Mouse (Mus musculus): Measurements from ENCODE around the gene Duox1. TPM values are rescaled to one million over a fixed set of nuclear protein-coding genes. Genes with fewer than 3 reads are reported as not detected.
"Not testable (repeated sequence)": the region's sequence is repeated elsewhere in the genome, so short reads cannot be mapped to it uniquely, and the experiment has no call there.

Duox1 gene
- polyA plus RNA-seq, 1 experiment: not detected

DNA sequence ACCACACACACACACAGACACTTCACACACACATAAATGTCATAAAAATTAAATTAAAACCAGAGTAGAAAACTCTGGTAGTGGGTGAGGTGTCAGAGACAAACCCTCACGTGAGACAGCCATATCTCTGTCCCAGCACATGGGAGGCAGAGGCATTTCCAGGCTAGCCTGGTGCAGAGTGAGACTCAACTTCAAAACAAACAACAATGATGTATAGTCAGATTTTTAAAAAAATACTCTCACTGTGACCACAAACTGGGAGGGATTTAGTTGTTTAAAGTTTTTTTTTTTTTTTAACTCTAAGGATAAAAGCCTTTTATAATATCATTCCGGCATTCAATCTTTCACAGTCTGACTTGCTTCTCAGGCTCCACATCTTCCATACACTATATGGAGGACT lies 9.9 kb downstream of the Duox1 start:
- Histone ChIP-seq H3K36me3 (ENCODE audit: control insufficient read depth, insufficient read depth, low read length) (no peaks in the 10 kb centered on the region), H3K4me1 (ENCODE audit: control insufficient read depth, insufficient read depth, insufficient read length) (no peaks in the 10 kb centered on the region), H3K4me3 (ENCODE audit: extremely low read depth, insufficient read depth, insufficient read length) (no peak overlapping the region), H3K27me3 (ENCODE audit: control insufficient read depth, insufficient read depth, low read length) (no peaks in the 10 kb centered on the region), H3K27ac (ENCODE audit: insufficient read depth, low read length) (no peak overlapping the region)
- 79% methylated on average over 2 of the region's 2 CpGs for WGBS
- TF ChIP-seq POLR2A (IDR thresholded peaks at IDR 0.05; ENCODE audit: low read depth, low read length): no peak
- TF ChIP-seq CTCF (IDR thresholded peaks at IDR 0.05; ENCODE audit: extremely low read depth, insufficient read depth, insufficient read length, insufficient replicate concordance): no peak
- DNase-seq (ENCODE audit: low read depth in 1 of 2, low spot score in 2 of 2): no peak

DNA sequence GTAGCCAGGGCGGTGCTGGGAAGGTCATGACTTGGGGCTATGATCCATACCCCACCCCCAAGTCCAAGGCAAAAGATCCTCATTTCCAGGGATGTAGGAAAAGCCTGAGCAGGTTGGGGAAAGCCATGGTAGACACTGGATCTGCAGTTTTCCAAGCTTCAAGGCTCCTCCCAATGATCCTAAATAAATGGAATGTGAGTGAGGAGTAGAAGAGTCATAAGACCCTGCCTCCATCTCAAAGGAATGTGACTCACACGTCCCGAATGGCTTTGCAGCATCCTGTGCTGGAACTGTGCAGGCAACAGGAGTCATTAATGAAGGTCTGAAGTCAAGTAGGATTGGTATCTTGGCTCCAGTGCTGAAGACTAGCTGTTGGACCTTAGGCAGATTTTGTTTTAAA lies 12.5 kb downstream of the Duox1 start:
- WGBS: 70% methylated on average over 3 of the region's 3 CpGs
- H3K4me1 ChIP-seq (ENCODE audit: control insufficient read depth, insufficient read depth, insufficient read length): no peaks in the 10 kb centered on the region
- TF ChIP-seq CTCF (IDR thresholded peaks at IDR 0.05; ENCODE audit: extremely low read depth, insufficient read depth, insufficient read length, insufficient replicate concordance) (no peak), POLR2A (IDR thresholded peaks at IDR 0.05; ENCODE audit: low read depth, low read length) (no peak)
- H3K4me3 ChIP-seq (ENCODE audit: extremely low read depth, insufficient read depth, insufficient read length): no peak overlapping the region
- no peaks in the 10 kb centered on the region for H3K27me3 ChIP-seq (ENCODE audit: control insufficient read depth, insufficient read depth, low read length)
- no peak overlapping the region for H3K27ac ChIP-seq (ENCODE audit: insufficient read depth, low read length)
- no peak for DNase-seq (ENCODE audit: low read depth in 1 of 2, low spot score in 2 of 2)
- H3K36me3 ChIP-seq (ENCODE audit: control insufficient read depth, insufficient read depth, low read length): no peaks in the 10 kb centered on the region

DNA sequence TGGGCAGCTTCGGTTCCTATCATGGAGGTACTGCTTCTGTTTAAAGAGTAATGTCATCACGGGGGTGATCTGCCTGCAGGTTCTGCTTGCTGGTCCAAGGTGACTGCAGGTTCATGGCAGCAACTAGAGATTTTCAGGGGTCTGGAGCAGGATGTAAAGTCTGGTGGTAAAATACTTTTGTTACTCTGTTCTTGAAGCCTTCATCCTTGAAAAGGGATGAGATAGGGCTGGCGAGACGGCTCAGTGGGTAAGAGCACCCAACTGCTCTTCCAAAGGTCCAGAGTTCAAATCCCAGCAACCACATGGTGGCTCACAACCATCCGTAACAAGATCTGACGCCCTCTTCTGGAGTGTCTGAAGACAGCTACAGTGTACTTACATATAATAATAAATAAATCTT lies 14.8 kb downstream of the Duox1 start:
- H3K4me1 ChIP-seq (ENCODE audit: control insufficient read depth, insufficient read depth, insufficient read length); H3K4me3 ChIP-seq (ENCODE audit: extremely low read depth, insufficient read depth, insufficient read length); DNase-seq (ENCODE audit: low read depth in 1 of 2, low spot score in 2 of 2); H3K27me3 ChIP-seq (ENCODE audit: control insufficient read depth, insufficient read depth, low read length); H3K27ac ChIP-seq (ENCODE audit: insufficient read depth, low read length); H3K36me3 ChIP-seq (ENCODE audit: control insufficient read depth, insufficient read depth, low read length): not testable (repeated sequence)
- 82% methylated on average over 6 of the region's 6 CpGs for WGBS

DNA sequence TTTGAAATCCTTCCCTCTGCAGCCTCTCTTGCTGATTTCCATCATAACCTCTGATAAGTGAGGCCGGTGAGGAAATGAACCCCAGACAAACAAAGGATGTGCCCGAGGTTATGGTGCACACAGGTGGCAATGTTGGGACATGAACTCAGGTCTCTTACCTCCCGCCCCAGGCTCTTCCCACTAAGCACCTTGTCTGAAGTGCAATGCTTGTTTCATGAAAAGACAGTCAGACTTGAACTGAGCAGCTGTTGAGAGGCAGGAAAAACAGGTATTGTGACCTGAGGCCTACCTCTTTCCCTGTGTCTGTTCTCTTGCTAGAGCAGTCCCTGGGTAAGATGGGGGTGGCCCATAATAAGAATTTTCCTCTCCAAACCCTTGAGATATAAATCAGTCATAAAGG lies 16.8 kb downstream of the Duox1 start:
- no peaks in the 10 kb centered on the region for H3K27me3 ChIP-seq (ENCODE audit: control insufficient read depth, insufficient read depth, low read length)
- 84% methylated on average over 3 of the region's 3 CpGs for WGBS
- no peaks in the 10 kb centered on the region for H3K36me3 ChIP-seq (ENCODE audit: control insufficient read depth, insufficient read depth, low read length)
- TF ChIP-seq POLR2A (IDR thresholded peaks at IDR 0.05; ENCODE audit: low read depth, low read length) (no peak), CTCF (IDR thresholded peaks at IDR 0.05; ENCODE audit: extremely low read depth, insufficient read depth, insufficient read length, insufficient replicate concordance) (no peak)
- no peak overlapping the region for H3K4me3 ChIP-seq (ENCODE audit: extremely low read depth, insufficient read depth, insufficient read length)
- DNase-seq (ENCODE audit: low read depth in 1 of 2, low spot score in 2 of 2): no peak
- no peak overlapping the region for H3K27ac ChIP-seq (ENCODE audit: insufficient read depth, low read length)
- H3K4me1 ChIP-seq (ENCODE audit: control insufficient read depth, insufficient read depth, insufficient read length): no peaks in the 10 kb centered on the region

DNA sequence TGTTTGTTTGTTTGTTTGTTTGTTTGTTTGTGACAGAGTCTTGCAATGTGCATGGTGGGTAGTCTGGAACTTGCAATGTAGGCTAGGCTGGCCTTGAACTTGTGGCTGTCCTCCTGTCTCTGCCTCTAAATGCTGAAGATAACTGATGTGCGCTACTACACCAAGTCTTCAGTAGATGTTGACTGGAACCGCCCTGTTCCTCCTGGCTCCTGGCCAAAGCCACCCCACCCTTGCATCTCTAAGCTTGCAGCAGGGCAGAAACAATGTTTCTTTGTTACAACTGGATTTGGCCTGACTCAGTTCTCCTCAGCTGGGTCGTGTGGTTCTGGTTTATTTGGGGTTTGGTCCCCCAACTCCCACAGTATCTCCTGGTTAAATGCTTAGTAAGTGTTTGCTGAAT lies 18.7 kb downstream of the Duox1 start:
- DNase-seq (ENCODE audit: low read depth in 1 of 2, low spot score in 2 of 2): no peak
- H3K36me3 ChIP-seq (ENCODE audit: control insufficient read depth, insufficient read depth, low read length): no peaks in the 10 kb centered on the region
- WGBS: 63% methylated on average over 3 of the region's 3 CpGs
- TF ChIP-seq CTCF (IDR thresholded peaks at IDR 0.05; ENCODE audit: extremely low read depth, insufficient read depth, insufficient read length, insufficient replicate concordance) (no peak), POLR2A (IDR thresholded peaks at IDR 0.05; ENCODE audit: low read depth, low read length) (no peak)
- no peak overlapping the region for H3K4me3 ChIP-seq (ENCODE audit: extremely low read depth, insufficient read depth, insufficient read length)
- H3K27ac ChIP-seq (ENCODE audit: insufficient read depth, low read length): no peak overlapping the region
- H3K27me3 ChIP-seq (ENCODE audit: control insufficient read depth, insufficient read depth, low read length): no peaks in the 10 kb centered on the region
- H3K4me1 ChIP-seq (ENCODE audit: control insufficient read depth, insufficient read depth, insufficient read length): no peaks in the 10 kb centered on the region

DNA sequence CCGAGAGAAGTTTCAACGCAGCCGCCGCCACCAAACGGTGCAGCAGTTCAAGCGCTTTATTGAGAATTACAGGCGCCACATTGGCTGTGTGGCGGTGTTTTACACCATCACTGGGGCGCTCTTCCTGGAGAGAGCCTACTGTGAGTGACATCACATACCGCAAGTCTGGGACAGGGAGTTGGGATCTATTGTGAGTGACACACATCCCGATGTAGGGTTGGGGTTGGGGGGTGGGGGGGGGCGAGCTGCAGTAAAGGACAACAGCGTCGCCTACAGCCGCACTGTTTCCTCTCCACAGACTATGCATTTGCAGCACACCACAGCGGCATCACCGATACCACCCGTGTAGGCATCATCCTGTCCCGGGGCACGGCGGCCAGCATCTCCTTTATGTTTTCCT lies 21.8 kb downstream of the Duox1 start:
- no peaks in the 10 kb centered on the region for H3K36me3 ChIP-seq (ENCODE audit: control insufficient read depth, insufficient read depth, low read length)
- DNase-seq (ENCODE audit: low read depth in 1 of 2, low spot score in 2 of 2): no peak
- H3K27ac ChIP-seq (ENCODE audit: insufficient read depth, low read length): no peak overlapping the region
- H3K4me3 ChIP-seq (ENCODE audit: extremely low read depth, insufficient read depth, insufficient read length): no peak overlapping the region
- TF ChIP-seq CTCF (IDR thresholded peaks at IDR 0.05; ENCODE audit: extremely low read depth, insufficient read depth, insufficient read length, insufficient replicate concordance) (no peak), POLR2A (IDR thresholded peaks at IDR 0.05; ENCODE audit: low read depth, low read length) (no peak)
- no peaks in the 10 kb centered on the region for H3K27me3 ChIP-seq (ENCODE audit: control insufficient read depth, insufficient read depth, low read length)
- no peaks in the 10 kb centered on the region for H3K4me1 ChIP-seq (ENCODE audit: control insufficient read depth, insufficient read depth, insufficient read length)
- WGBS: 86% methylated on average over 21 of the region's 21 CpGs

DNA sequence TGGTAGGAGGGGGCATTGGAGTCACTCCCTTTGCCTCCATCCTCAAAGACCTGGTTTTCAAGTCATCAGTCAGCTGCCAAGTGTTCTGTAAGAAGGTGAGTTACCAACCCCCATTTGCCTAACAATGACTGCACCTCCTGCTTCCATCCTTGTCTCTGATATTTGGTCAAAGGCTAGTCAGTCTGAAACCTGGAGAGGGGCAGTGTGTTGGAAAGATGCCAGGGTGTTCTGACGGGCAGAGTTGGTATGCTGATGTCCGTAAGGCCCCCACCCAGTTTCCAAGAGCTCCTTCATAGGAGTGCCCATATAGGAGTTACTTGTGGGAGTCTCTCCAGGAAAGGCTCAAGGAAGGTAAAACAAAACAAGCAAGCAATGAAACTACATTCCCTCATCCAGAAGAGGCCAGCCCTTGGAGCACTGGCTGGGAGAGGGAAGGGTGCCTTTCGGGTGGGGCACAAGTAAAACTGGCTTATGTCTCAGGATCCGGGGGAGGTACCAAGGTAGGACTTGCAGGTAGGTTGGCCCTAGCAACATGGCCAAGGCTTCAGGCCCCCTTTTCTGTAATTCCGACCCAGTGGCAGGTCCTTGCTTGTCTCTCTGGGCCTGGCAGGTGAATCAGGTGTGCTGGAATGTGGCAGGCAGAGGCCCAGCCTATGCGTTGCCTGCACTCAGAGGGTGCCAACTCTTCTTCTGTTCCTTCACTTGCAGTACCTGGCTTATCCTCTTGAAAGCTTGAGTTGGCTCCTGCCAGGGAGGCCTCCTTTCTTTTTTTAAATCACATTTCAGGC lies 29.8 kb downstream of the Duox1 start:
- WGBS: 92% methylated on average over 6 of the region's 6 CpGs
- Histone ChIP-seq H3K27me3 (ENCODE audit: control insufficient read depth, insufficient read depth, low read length) (no peaks in the 10 kb centered on the region), H3K27ac (ENCODE audit: insufficient read depth, low read length) (no peak overlapping the region), H3K4me3 (ENCODE audit: extremely low read depth, insufficient read depth, insufficient read length) (no peak overlapping the region), H3K36me3 (ENCODE audit: control insufficient read depth, insufficient read depth, low read length) (no peaks in the 10 kb centered on the region), H3K4me1 (ENCODE audit: control insufficient read depth, insufficient read depth, insufficient read length) (peaks cover 5% of the 10 kb centered on the region; the same call in 1 of the 2 replicates)
- no peak for DNase-seq (ENCODE audit: low read depth in 1 of 2, low spot score in 2 of 2)
- TF ChIP-seq POLR2A (IDR thresholded peaks at IDR 0.05; ENCODE audit: low read depth, low read length) (no peak), CTCF (IDR thresholded peaks at IDR 0.05; ENCODE audit: extremely low read depth, insufficient read depth, insufficient read length, insufficient replicate concordance) (no peak)

DNA sequence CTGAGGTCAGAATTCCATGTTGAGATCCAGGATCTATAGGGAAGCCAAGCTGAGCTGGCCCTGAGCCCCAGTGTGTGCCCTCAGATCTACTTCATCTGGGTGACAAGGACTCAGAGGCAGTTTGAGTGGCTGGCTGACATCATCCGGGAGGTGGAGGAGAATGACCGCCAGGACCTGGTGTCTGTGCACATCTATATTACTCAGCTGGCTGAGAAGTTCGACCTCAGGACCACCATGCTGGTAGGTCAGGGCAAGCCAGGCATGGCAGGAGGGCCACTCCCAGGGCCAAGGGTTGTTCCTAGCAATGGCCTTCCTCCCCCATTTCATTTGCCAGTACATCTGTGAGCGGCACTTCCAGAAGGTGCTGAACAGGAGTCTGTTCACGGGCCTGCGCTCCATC lies 30.7 kb downstream of the Duox1 start:
- not testable (repeated sequence) for H3K36me3 ChIP-seq (ENCODE audit: control insufficient read depth, insufficient read depth, low read length); H3K4me3 ChIP-seq (ENCODE audit: extremely low read depth, insufficient read depth, insufficient read length); H3K27me3 ChIP-seq (ENCODE audit: control insufficient read depth, insufficient read depth, low read length); H3K4me1 ChIP-seq (ENCODE audit: control insufficient read depth, insufficient read depth, insufficient read length); H3K27ac ChIP-seq (ENCODE audit: insufficient read depth, low read length); DNase-seq (ENCODE audit: low read depth in 1 of 2, low spot score in 2 of 2)
- WGBS: 86% methylated on average over 6 of the region's 6 CpGs
